Mouse (Mus musculus) myocyte (in vitro differentiated cells): ENCODE data around the gene Wdr25.

Experiments
- CEBPB ChIP-seq: IDR thresholded peaks from 2 replicates; pipeline ENCODE4 v1.6.1; 2011; ENCODE audit warnings: mild to moderate bottlenecking, moderate library complexity; ENCODE audit not compliant: poor library complexity, insufficient read depth, severe bottlenecking
- MAX ChIP-seq: IDR thresholded peaks from one replicate; pipeline ENCODE4 v1.6.1; 2011; ENCODE audit warnings: low read depth, mild to moderate bottlenecking, control low read depth
- MYOD1 ChIP-seq, 3 experiments: IDR thresholded peaks; one replicate each; pipeline ENCODE4 v1.6.1; 2011; ENCODE audit warnings: control low read depth in 2 of 3, low read depth in 2 of 3, mild to moderate bottlenecking in 2 of 3, moderate library complexity in 1 of 3; ENCODE audit not compliant: insufficient read length in 2 of 3, control insufficient read depth in 1 of 3
- POLR2A ChIP-seq: IDR thresholded peaks from one replicate; pipeline ENCODE4 v1.6.1; 2011; ENCODE audit warnings: low read depth, mild to moderate bottlenecking, control low read depth, moderate library complexity; ENCODE audit not compliant: insufficient read length
- POLR2AphosphoS2 ChIP-seq: IDR thresholded peaks from one replicate; pipeline ENCODE4 v1.6.1; 2011; ENCODE audit warnings: low read depth, control low read depth; ENCODE audit not compliant: insufficient read length
- TCF12 ChIP-seq: IDR thresholded peaks from one replicate; pipeline ENCODE4 v1.6.1; 2011; ENCODE audit warnings: mild to moderate bottlenecking, control low read depth; ENCODE audit not compliant: poor library complexity, insufficient read depth, severe bottlenecking
- TCF3 ChIP-seq: IDR thresholded peaks from one replicate; pipeline ENCODE4 v1.6.1; 2011; ENCODE audit warnings: low read depth, control low read depth; ENCODE audit not compliant: insufficient read length

- TF ChIP-seq POLR2A (no peak), POLR2AphosphoS2 (no peak), TCF12 (no peak), TCF3 (no peak), MYOD1 (IDR thresholded peaks at IDR 0.05; ENCODE audit: control insufficient read depth in 1 of 3, insufficient read length in 2 of 3, low read depth in 2 of 3) (no peak), CEBPB (no peak), MAX (no peak)
Observed at GRCm38 (mm10) chr12:108885906-108886305, 7.5 kb upstream of the Wdr25 start.
